Mouse (Mus musculus): Measurements from ENCODE around the gene Hp1bp3.

Gene Hp1bp3

GRCm38 (mm10) chr4:138223623-138224022 is 7.5 kb downstream of the Hp1bp3 start:
- no peak for DNase-seq

- DNase-seq: no peak
Observed at GRCm38 (mm10) chr4:138246756-138247665, 30.9 kb downstream of the Hp1bp3 start.

GRCm38 (mm10) chr4:138250088-138250960 is 34.2 kb downstream of the Hp1bp3 start, which contains the start of the genes Sh2d5 and Kif17:
TSS of gene Sh2d5 (plus strand) at chr4:138250403.
TSS of gene Kif17 (plus strand) at chr4:138250435.
- peak; percentile 90 for DNase-seq

- DNase-seq: peak; percentile 81
Observed at GRCm38 (mm10) chr4:138251819-138252218, 35.7 kb downstream of the Hp1bp3 start.

- DNase-seq: no peak
Observed at GRCm38 (mm10) chr4:138252231-138252630, 36.1 kb downstream of the Hp1bp3 start.

GRCm38 (mm10) chr4:138257116-138257687 is 41.1 kb downstream of the Hp1bp3 start:
- no peak for DNase-seq

GRCm38 (mm10) chr4:138258663-138259062 is 42.6 kb downstream of the Hp1bp3 start:
- no peak for DNase-seq

- no peak for DNase-seq
Observed at GRCm38 (mm10) chr4:138259482-138259881, 43.4 kb downstream of the Hp1bp3 start.

- peak; percentile 89 for DNase-seq
Observed at GRCm38 (mm10) chr4:138261843-138262681, 46.0 kb downstream of the Hp1bp3 start.

- DNase-seq: no peak
Observed at GRCm38 (mm10) chr4:138267869-138268268, 51.8 kb downstream of the Hp1bp3 start.

- DNase-seq: no peak
Observed at GRCm38 (mm10) chr4:138272011-138272997, 56.2 kb downstream of the Hp1bp3 start.

- no peak for DNase-seq
Observed at GRCm38 (mm10) chr4:138278346-138278745, 62.2 kb downstream of the Hp1bp3 start.

GRCm38 (mm10) chr4:138282834-138283233 is 66.7 kb downstream of the Hp1bp3 start:
- peak; percentile 94 for DNase-seq

GRCm38 (mm10) chr4:138286411-138286810 is 70.3 kb downstream of the Hp1bp3 start:
- DNase-seq: no peak

GRCm38 (mm10) chr4:138288691-138289090 is 72.6 kb downstream of the Hp1bp3 start:
- no peak for DNase-seq

- DNase-seq: no peak
Observed at GRCm38 (mm10) chr4:138292028-138292427, 75.9 kb downstream of the Hp1bp3 start.

- peak; percentile 38 for DNase-seq
Observed at GRCm38 (mm10) chr4:138293261-138293948, 77.3 kb downstream of the Hp1bp3 start.

- no peak for DNase-seq
Observed at GRCm38 (mm10) chr4:138293949-138294550, 78.0 kb downstream of the Hp1bp3 start.
